Mouse (Mus musculus): Measurements from ENCODE around the gene Rdh16f1. TPM values are rescaled to one million over a fixed set of nuclear protein-coding genes. Genes with fewer than 3 reads are reported as not detected.

Rdh16f1 gene
- 1 to 10 TPM; 2.3 to 2.5 TPM for total RNA-seq (2021)
- long read RNA-seq, experiment 1, partial matches to known transcripts = 0 of 3 reads
- long read RNA-seq, experiment 1, other reads (novel, unspliced or antisense) = 2 of 3 reads
- long read RNA-seq, experiment 2, partial matches to known transcripts = 0 of 3 reads
- long read RNA-seq, experiment 2, other reads (novel, unspliced or antisense) = 3 of 3 reads

DNA sequence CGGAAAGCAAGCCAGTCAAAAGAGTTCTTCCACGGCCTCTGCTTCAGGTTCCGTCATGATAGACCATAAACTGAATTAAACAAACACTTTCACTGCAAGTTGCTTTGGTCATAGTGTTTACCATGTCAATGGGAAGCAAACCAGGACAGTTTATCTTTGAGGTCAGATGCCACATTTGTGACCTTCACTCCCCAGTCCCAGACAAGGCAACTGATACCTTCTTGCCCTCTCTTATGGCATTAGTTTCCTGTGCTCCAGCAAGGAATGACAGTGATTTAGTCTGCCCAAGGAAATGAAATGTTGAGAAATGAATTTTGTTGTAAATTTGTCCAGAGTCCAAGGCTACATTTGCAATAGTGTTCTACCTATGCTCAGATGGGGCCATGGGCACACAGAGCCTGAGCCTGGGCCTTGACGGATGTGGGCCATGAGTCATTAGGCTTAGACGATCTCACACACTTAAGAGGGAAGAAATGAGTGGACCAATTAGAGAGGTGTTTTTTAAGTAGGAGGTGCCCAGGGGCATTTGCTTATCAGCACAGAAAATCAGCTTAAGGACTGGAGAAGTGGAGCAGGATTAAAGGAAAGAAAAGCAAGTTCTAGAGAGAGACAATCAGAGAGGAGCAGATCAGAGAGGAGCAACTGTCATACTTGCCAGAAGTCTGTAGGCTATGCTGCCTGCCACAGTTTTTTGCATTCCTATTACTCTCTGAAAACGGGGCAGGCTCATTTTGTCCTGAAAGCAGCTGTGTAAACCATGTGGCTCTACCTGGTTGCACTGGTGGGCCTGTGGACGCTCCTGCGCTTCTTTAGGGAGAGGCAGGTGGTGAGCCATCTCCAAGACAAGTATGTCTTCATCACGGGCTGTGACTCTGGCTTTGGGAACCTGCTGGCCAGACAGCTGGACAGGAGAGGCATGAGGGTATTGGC is at the start of gene Rdh16f1, which contains the start of gene Rdh1:
TSS of gene Rdh16f1 (plus strand) at position 607 of the 930 bp plus-strand sequence.
TSS of gene Rdh1 (plus strand) at position 541 of the 930 bp plus-strand sequence.
- no peak for DNase-seq (ENCODE audit: low spot score in 2 of 2)

DNA sequence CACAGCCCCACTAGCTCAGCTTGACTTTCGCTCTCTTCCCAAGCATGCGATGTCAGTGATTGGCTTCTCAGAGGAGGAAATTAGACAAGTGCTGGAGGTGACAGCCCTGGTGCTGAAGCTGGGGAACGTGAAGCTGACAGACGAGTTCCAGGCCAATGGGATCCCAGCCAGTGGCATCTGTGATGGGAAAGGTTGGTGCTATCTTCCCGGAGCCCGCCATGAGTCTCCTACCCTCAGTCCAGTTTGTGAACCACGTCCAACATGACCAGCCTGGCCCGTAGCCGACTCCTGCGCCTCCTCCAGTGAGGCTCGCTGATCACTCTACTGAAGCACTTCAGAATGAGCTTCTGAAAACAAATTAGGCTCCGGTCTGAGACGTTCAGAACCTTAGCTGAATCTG is 49.3 kb upstream of the Rdh16f1 start:
- DNase-seq (ENCODE audit: low spot score in 2 of 2) = no peak

DNA sequence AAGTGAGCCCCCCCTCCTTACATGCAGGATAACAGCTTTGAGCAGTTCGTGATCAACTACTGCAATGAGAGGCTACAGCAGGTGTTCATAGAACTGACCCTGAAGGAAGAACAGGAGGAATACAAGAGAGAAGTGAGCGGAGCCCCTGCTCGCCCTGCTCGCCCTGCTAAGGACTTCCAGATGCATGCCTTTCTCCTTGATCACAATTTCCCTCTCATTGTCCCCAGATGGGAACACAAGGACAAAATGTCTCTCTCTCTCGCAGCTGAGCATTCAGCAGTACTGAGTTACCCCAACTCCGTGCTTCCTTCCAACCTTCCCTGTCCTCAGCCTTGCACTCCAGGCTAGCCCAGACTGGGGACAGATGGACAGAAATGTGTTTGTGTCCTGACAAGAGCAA is 46.9 kb upstream of the Rdh16f1 start:
- DNase-seq (ENCODE audit: low spot score in 2 of 2) = no peak

DNA sequence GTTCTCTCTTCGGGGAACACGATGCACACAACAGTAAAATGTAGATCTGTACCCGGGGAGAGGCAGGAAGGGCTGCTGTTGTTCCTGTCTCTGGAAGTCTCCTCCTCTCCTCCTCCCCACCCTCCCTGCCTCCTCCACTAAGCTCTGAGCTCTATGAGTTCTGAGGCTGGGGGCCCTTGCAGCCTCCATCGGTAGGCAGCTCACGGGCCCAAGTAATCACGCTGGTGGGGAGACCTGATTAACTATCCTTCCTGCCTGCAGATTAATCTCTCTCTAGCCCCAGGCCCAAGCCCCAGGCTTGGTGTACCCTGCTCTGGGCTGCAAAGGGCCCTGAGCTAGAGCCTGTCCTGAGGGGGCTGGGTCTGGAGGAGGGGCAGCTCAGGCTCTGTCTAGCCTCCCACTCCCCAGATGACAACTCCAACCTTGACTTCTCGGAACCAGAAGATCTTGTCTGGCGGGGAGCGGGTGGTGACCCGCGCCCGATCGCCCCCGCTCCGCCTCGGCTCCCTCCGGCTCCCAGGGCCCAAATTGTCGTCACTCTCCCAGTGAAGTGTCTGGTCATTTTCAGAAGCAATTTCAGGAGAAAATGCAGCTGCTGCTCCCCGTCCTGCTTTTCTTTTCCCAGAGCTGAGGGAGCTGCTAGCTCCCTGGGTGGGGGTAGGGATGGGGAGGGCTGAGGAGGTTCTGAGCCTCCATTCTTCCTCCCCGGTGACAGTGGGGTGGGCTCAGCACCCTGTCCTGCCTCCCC is 37.7 kb upstream of the Rdh16f1 start:
- no peak for DNase-seq (ENCODE audit: low spot score in 2 of 2)

DNA sequence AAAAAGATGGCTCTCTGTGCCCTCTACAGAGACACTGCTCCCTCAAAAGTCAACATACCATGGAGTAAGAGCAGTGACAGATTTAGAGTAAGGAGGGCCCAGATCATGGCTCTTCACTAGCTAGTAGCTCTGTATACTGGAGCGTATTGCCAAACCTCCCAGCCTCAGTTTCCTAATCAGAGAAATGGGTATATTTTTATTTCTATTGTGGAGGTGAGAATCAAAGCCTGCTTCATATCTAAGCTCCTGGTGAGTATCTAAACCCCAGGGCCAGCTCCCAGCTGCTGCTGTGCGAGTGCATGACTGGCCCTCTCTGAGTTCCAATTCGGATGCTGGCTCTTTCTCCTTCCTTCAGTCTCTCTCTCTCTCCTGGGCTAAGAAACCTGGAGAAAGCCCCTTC is 35.4 kb upstream of the Rdh16f1 start, which contains the start of gene Tac2:
TSS of gene Tac2 (plus strand) at position 301 of the 400 bp plus-strand sequence.
- DNase-seq (ENCODE audit: low spot score in 2 of 2) = no peak

DNA sequence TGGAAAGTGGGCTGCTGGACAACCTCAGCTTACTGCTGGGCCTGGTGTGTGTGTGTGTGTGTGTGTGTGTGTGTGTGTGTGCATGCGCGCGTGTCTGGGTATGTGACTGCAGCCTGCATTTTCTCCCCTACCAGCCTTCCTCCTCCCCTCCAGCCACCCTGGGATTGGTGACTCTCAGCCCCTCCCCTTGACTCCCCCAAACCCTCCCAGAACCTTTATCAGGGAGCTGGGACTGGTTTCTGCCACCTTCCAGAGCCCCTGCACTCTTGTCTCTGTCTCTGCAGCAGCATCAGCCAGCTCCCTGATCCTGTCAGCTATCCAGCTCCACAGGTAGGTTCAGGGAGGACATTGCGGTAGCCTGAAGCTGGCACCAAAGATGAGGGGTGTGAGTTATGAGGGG is 34.5 kb upstream of the Rdh16f1 start:
- DNase-seq (ENCODE audit: low spot score in 2 of 2) = no peak

DNA sequence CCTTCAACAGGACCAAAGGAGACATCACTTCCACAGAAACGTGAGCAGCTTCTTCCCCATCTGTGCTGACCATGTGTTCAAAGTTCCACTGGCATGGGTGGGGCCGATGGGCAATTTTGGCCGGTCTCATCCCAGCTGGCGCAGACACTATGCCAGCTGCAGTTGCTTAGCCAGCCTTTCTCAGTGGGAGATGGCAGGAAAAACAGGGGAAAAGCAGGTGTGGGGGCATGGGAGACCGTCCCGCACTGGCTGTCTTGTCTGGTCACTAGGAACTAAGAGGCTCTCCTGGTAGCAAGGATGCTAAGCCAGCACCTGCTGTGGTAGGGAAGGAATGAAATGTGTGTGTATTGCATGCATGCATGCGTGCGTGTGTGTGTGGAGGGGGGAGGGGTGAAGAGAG is 31.1 kb upstream of the Rdh16f1 start:
- DNase-seq (ENCODE audit: low spot score in 2 of 2) = no peak

DNA sequence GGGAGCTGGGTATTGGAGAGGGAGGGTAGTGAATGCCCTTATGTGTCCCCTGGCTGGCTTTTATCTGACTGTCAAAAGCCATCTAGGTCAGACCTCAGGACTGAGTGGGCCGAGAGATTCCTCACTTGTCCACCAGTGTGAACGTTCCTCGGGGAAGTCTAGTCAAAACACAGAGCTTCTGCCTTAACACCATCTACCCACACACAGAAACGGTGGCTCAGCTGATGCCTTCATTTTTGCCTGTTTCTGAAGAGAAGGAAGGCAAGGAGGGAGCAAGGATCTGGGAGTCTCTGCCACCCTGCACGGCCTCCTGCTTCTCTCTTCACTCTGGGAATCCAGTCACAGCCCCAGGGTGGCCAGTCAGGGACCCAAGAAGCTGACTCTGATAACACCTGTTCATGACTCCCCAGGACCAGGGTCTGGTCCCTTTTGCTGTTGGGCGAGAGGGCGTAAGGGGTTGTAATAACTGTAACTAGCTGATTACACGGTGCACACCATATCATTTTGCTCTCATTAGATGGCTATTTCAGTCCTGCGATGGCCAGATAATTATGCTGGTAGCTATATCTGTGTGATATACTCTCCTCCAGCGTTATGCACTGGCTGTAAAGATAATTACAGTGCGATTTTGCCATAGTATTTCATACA is 29.2 kb upstream of the Rdh16f1 start:
- DNase-seq (ENCODE audit: low spot score in 2 of 2) = no peak

DNA sequence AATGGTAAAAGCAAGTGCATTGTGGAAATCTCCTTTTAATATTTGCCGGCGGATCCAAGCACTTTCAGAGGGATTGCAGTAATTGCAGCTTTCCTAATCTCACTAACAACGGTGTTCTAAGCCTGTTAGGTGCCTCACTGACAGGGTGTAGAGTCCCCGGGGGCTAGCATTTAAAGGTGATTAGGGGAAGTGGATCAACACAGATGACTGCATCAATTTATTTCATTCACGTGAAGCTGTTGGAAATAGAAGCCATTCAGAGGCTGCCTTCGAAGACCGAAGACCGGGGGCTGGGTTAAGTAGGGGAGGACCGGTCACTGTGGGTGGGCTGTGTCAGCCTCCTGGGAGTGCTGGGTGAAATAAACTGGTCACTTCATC is 28.7 kb upstream of the Rdh16f1 start:
- DNase-seq (ENCODE audit: low spot score in 2 of 2) = no peak

DNA sequence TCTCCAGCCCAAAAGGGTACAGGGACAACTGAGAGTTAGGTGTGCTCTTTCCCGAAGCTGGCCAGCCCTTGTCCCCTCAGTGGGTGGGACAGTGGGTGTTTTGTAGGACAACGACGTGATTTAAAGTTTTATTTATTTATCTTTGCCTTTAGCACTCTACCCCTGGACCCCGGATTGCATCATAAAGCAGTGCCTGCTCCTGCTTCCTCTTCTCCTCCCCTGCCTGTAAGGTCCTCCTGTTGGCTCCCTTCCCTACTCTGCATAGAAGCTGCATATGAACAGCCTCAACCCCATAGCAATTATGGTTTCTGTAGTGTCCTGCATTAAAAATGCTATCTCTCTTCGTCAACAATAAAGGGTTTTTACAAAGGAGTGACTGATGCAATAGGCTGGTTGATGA is 28.2 kb upstream of the Rdh16f1 start:
- no peak for DNase-seq (ENCODE audit: low spot score in 2 of 2)

DNA sequence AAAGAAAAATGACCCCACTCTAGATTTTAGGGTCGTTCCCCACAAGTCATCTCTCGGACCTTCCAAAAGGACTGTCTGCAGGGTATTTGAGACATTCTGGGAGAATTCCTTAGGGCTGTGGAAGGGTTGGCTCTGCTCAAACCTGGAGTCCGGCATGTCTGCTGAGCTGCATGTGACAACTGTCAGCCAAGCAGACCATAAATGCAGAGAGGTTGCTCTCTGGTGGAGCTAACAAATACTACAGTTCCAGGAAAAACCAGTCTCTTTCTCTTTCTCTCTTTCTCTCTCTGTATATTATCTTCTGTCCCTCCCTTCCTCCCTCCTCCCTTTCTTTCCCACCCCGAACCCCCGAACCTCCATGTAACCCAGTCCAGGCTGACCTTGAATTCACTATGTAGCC is 25.2 kb upstream of the Rdh16f1 start:
- no peak for DNase-seq (ENCODE audit: low spot score in 2 of 2)

DNA sequence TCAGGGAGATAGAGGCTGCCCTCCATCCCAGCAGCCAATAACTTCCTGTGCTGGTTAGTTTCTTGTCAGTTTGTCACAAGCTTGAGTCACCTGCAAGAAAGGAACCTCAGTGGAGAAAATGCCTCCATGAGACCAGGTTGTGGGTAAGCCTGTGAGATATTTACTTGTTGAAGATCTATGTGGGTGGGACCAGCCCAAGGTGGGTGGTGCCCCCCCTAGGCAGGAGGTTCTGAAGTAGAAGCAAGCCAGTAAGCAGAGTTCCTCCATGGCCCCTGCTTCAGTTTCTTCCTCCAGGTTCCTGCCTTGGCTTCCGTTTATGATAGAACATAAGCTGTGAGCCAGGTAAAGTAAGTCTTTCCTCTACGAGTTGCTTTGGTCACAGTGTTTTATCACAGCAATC is 23.3 kb upstream of the Rdh16f1 start:
- DNase-seq (ENCODE audit: low spot score in 2 of 2) = no peak

DNA sequence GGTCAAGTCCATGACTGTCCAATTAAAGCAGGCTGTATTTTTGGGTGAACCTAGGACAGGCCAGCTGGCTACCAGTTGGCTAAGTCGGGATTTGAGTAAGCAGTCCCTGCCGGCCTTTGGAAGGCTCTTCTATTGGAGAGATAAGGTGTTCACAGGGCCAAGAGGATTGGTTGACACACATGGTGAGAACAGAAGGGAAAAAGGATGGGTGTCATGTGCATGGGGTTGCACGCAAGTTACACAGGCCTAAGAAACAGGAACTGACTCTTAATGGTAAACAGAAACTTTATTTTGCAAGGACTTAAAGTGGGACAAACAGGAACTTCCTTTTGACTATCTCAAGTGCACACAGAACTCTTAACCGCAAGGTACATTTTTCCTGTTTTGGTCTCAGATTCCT is 22.7 kb upstream of the Rdh16f1 start:
- DNase-seq (ENCODE audit: low spot score in 2 of 2) = no peak

DNA sequence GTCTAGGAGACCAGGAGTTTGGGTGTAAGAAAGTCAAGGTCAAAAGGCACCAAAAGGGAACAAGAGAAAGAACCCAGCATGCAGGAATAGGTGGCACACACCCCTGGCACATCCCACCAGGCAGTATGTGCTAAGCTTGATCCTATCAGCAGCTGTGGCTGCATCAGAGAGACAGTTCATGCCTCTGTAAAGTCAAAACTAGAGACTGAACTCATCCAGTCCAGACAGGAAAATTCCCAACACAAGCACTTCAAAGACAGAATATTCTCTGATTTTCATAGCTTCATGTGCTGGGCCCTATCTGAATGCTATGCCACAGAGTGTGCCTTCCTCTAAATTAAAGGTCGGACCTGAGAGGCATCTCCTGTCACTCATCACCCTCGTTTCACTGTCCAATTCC is 22.0 kb upstream of the Rdh16f1 start:
- DNase-seq (ENCODE audit: low spot score in 2 of 2) = no peak

DNA sequence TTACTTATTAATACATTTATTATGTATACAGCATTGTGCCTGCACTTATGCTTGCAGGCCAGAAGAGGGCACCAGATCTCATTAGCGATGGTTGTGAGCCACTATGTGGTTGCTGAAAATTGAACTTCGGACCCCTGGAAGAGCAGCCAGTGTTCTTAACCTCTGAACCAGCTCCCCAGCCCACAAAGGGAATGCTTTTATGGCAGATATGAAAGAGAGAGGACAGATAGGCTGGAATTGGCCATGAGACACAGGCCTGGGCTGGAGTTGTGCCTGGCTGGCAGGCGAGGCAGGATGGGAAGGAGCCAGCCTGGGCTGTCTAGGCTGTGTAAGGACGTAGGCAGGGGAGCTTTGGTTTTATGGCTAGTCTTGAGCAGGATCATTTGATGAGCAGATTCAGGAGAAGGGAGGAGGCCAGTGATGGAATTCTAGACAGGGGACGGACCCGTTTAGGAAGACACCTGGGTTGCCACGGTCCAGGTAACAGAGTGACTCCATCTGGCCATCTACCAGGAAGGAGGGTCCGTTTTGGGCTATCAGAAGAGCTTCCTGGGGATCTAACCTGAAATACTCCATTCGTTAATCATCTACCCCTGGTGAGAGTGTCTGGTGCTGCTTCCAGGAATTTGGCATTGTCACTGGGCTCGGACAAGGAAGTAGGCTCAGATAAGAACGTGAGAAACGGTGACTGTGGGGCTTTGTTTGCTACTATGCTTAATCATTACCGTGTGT is 21.3 kb upstream of the Rdh16f1 start:
- DNase-seq (ENCODE audit: low spot score in 2 of 2) = no peak

DNA sequence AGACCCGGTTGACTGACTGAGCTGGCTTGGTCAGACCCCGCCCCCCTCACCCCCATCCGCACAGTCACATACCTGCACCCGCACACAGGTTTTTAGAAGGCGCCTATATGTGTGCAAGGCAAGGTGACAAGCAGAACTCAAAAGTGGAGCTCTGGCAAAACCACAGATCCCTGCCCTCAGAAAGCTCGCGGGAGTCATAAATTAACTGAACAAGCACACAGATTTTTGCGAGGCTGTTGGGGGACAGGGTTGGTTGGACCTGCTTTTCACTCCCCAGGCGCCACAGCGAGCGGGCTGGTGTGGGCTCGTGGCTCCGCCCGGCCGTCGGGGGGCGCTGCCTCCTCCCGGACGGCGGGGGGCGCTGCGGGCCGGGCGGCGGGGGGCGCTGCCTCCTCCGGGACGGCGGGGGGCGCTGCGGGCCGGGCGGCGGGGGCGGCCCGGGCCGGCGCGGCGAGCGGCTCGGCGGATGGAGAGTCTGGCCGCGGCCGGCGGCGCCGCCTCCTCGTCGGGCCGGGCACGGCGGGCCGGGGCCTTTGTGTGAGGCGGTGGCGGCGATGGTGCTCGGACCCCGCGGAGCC is 20.4 kb upstream of the Rdh16f1 start, which contains the start of gene Zbtb39:
TSS of gene Zbtb39 (plus strand) at position 456 of the 578 bp plus-strand sequence.
- DNase-seq (ENCODE audit: low spot score in 2 of 2) = peak; percentile 69 to 80

DNA sequence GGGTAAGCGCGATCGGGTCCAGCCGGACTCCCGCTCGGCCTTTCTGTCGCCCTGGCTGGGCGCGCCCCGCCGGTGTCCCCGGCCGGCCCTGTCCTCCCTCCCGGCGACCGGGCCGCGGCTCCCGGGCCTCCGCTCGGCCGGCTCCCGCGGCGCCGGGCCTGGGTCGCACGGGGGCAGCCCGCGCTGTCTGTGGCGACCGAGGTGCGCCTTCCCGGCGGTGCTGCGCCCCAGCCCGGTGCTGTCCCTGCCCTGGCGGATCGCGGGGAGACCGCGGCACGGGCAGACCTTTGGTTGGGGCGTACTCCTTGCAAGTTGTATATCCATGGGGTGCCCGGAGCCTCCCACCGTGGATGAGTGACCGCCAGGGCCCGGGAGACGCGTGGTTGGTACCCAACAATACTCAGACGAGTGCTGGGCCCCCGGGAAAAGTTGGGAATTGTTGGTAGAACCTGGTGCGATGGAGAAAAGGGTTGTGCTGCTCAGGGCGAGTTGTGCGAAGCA is 19.9 kb upstream of the Rdh16f1 start:
- peak in 1 of 2 experiments; percentile 28 for DNase-seq (ENCODE audit: low spot score in 2 of 2)

DNA sequence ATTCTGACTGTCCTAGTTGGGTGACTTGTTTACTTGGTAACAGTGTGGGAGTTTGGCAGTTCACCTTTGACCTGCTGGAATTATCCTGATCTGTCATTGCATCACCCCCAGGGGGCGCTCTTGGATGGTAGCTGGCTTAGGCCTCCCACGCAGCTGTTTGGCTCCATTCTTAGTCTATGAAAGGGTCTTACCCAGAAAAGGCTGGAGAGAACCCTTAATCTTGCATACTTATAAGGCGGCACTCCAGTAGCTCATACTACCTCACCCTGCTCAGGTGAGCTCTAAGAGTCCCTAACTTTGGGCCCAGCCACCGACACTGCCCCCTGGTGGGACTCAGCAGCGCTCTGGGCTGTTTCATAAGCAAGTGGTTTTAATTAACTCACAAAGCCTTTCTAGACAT is 14.9 kb upstream of the Rdh16f1 start:
- peak; percentile 33 to 41 for DNase-seq (ENCODE audit: low spot score in 2 of 2)

DNA sequence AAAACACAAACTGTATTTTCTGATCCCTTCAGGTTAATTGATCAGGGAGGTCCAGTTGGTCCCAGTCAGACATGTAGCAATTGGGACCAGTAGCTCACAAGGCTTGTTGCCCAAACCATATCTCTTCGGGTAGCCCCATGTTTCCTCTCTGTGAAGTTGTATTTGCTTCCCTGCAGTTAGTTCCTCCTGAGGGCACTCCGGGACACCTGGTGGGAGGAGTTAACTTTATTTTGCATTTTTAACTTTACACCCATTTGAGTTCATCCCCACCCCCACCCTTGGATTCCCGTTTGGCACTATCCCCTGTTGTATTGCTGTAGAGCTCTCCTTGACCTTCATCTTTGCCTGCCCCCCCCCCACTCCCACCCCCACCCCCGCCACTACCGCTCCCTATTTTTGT is 13.7 kb upstream of the Rdh16f1 start:
- no peak for DNase-seq (ENCODE audit: low spot score in 2 of 2)

DNA sequence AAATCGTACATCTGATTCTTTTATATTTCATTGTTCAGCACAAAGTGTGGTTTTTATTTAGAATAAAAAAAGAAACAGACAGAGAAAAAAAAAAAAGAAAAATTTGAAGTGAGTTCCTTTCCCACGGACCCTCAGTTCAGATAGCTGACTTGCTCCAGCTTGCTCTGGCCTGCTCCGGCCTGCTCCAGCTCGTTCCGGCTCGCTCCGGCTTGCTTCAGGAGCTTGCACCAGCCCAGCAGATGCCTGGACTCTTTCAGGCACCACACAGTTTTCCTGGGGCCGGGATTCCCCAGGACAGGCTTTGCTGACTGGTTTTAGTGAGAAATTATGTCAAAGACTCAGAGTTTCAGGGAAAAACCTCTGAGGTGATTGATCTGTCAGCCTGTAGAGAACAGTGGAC is 12.3 kb upstream of the Rdh16f1 start:
- no peak for DNase-seq (ENCODE audit: low spot score in 2 of 2)

Data from adrenal gland, postnatal 4 days (tissue).